Mouse (Mus musculus) limb, embryonic 11.5 days (tissue): ENCODE measurements around the gene Gm17581. TPM values are rescaled to one million over a fixed set of nuclear protein-coding genes. Genes with fewer than 3 reads are reported as not detected.

Source experiments
- ATAC-seq: fragments of 200-750 bp; cut with Nextera tagmentation; 2 replicates; pipeline ENCODE4 v1.8.0; 2017; ENCODE audit warnings: low read depth; ENCODE audit not compliant: insufficient number of reproducible peaks, low FRiP score, low TSS enrichment
- DNase-seq: peaks from one replicate; pipeline ENCODE4 v3.0.0-alpha.2; 2015; ENCODE audit warnings: low spot score
- H3K27ac ChIP-seq: fragments of 300-500 bp; sonication (generic); replicated peaks from 2 replicates; pipeline ENCODE4 v1.5.1; 2014; ENCODE audit warnings: low read depth, mild to moderate bottlenecking, low read length
- H3K27me3 ChIP-seq: fragments of 300-500 bp; sonication (generic); 2 replicates; pipeline ENCODE4 v1.6.1; 2014; ENCODE audit warnings: mild to moderate bottlenecking, low read length, mixed read lengths; ENCODE audit not compliant: control insufficient read depth, insufficient read depth
- H3K36me3 ChIP-seq: fragments of 300-500 bp; sonication (generic); 2 replicates; pipeline ENCODE4 v1.6.1; 2014; ENCODE audit warnings: mild to moderate bottlenecking, low read length, moderate library complexity, mixed read lengths; ENCODE audit not compliant: control insufficient read depth, insufficient read depth
- H3K4me1 ChIP-seq: fragments of 300-500 bp; sonication (generic); 2 replicates; pipeline ENCODE4 v1.6.1; 2014; ENCODE audit warnings: low read length, mixed read lengths; ENCODE audit not compliant: control insufficient read depth, insufficient read depth
- H3K4me2 ChIP-seq: fragments of 300-500 bp; sonication (generic); 2 replicates; pipeline ENCODE4 v1.6.1; 2014; ENCODE audit warnings: low read depth, mild to moderate bottlenecking, moderate library complexity; ENCODE audit not compliant: severe bottlenecking
- H3K4me3 ChIP-seq: fragments of 300-500 bp; sonication (generic); 2 replicates; pipeline ENCODE4 v1.5.1; 2014; ENCODE audit warnings: low read depth, low read length
- H3K9ac ChIP-seq: fragments of 300-500 bp; sonication (generic); 2 replicates; pipeline ENCODE4 v1.6.1; 2014; ENCODE audit warnings: mild to moderate bottlenecking, low read length
- H3K9me3 ChIP-seq: fragments of 300-500 bp; sonication (generic); 2 replicates; pipeline ENCODE4 v1.6.1; 2016; ENCODE audit warnings: low read length; ENCODE audit not compliant: control insufficient read depth
- WGBS: fragments of 180-500 bp; shearing (Covaris S2); extraction: QIAGEN DNeasy Blood & Tissue Kit; methylation state at CpG from one replicate; pipeline ENCODE4 v1.1.7; 2014; 5-methylcytosine and 5-hydroxymethylcytosine counted together
- polyA plus RNA-seq: library from polyadenylated mRNA; unstranded; fragments of >200 nt; fragmentation: Nextera tagmentation; extraction: Ambion mirVana; gene quantifications from 2 replicates; pipeline ENCODE4 v1.2.1, GENCODE M21; 2014

Gene Gm17581
- polyA plus RNA-seq, 1 experiment from 2014 or later = not detected

DNA sequence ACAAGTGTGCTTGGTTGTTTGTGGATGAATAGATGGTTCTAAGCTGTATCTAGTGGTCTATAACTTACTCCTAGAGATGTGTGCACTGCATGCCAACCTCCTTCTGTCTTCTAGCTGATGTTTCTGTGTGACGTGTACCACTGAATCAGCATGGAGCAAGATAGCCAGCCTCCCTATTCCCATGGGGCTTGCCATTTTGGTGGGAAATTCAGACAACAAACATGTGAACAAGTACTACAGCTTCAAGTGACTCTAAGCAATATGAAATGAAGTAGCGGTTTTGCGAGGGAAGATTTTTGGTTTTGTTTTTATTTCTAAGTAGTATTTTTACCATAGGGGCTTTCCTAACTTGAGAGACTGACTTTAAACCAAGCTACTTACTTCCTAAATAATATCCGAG, 13.7 kb upstream of the Gm17581 start:
- WGBS = 88% methylated on average over 4 of the region's 4 CpGs
- no peak overlapping the region for H3K27ac ChIP-seq
- no peak for DNase-seq

DNA sequence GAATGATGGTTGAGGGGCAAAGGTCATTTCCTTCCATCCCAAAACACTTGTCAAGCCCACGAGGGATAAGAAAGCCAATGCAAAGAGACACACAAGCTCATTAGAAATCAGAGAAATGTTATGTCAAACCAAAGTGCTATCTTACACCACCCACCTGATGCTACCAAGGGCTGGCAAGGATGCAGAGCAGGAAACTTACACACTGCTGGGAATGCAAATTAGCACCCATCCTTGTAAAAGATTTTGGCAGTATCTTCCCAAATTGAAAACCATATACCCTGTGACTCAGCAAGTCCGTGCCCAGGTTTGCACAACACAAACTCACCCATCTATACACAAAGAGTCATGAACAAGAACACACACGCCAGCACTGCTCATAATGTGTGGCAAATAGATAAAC, 9.8 kb upstream of the Gm17581 start:
- WGBS = 58% methylated on average over 3 of the region's 3 CpGs
- H3K36me3 ChIP-seq = no peaks in the 10 kb centered on the region
- H3K9ac ChIP-seq = no peak overlapping the region
- no peaks in the 10 kb centered on the region for H3K27me3 ChIP-seq
- H3K4me2 ChIP-seq = no peak overlapping the region
- no peak overlapping the region for H3K27ac ChIP-seq
- H3K9me3 ChIP-seq = no peaks in the 10 kb centered on the region
- ATAC-seq (no peak), DNase-seq (no peak)
- no peaks in the 10 kb centered on the region for H3K4me1 ChIP-seq
- no peak overlapping the region for H3K4me3 ChIP-seq

More for the DNA sequence above, 13.7 kb upstream of the Gm17581 start:
- Histone ChIP-seq H3K4me1 (no peaks in the 10 kb centered on the region), H3K27me3 (no peaks in the 10 kb centered on the region), H3K9ac (no peak overlapping the region), H3K4me2 (no peak overlapping the region), H3K36me3 (no peaks in the 10 kb centered on the region), H3K4me3 (no peak overlapping the region), H3K9me3 (no peaks in the 10 kb centered on the region)
- no peak for ATAC-seq

DNA sequence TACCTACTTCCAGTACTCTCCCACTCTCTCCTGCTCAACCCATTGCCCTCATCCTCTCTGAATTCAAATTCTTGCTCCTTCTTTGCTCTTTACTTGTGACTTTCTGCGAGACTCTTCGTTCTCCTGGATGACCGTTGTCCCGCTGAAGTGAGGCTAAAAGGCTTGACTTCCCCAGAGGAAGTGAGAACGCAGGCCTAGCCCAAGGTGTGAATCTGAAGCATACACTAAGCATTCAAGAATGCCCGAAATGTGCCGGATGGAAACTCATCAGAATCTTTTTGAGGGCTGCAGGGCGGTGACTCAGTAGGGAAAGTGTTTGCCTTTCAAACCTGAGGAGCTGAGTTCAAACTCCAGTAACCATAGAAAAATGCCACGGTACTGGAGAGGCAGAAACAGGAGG, 7.7 kb upstream of the Gm17581 start:
- Histone ChIP-seq H3K4me1 (no peaks in the 10 kb centered on the region), H3K4me3 (no peak overlapping the region), H3K36me3 (no peaks in the 10 kb centered on the region), H3K27ac (no peak overlapping the region), H3K9ac (no peak overlapping the region), H3K9me3 (no peaks in the 10 kb centered on the region), H3K4me2 (no peak overlapping the region), H3K27me3 (no peaks in the 10 kb centered on the region)
- 89% methylated on average over 9 of the region's 9 CpGs for WGBS
- no peak for ATAC-seq
- no peak for DNase-seq

- H3K9me3 ChIP-seq = no peaks in the 10 kb centered on the region
- no peak for ATAC-seq
- no peaks in the 10 kb centered on the region for H3K4me1 ChIP-seq
- DNase-seq = no peak
- H3K9ac ChIP-seq = no peak overlapping the region
- no peak overlapping the region for H3K27ac ChIP-seq
- H3K36me3 ChIP-seq = no peaks in the 10 kb centered on the region
- H3K4me2 ChIP-seq = no peak overlapping the region
- WGBS = 86% methylated on average over 12 of the region's 12 CpGs
- H3K27me3 ChIP-seq = no peaks in the 10 kb centered on the region
- no peak overlapping the region for H3K4me3 ChIP-seq
These were observed 7.3 kb upstream of the Gm17581 start for GRCm38 (mm10) chr2:155742931-155743337.

DNA sequence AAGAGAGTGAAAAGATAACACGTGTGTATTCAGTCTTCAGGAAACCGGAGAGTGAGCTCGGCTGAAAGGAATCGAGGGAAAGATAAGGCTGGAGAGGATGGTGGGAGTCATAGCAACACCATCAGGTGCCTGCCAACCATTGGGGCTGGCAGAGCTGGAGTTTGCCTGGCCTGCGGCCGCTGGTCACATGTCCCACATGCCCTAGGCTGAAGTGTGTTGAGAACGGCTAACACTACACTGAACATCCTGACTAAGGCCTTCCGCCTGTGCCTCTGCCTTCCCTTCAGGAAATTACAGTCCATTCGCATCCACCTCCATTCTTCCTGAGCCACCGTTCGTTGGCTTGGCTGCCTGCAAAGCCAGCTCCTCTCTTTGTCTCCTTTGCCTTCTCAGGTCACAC, 6.5 kb upstream of the Gm17581 start:
- Histone ChIP-seq H3K27ac (no peak overlapping the region), H3K4me1 (no peaks in the 10 kb centered on the region), H3K4me2 (no peak overlapping the region), H3K9ac (no peak overlapping the region), H3K27me3 (no peaks in the 10 kb centered on the region), H3K36me3 (no peaks in the 10 kb centered on the region), H3K9me3 (no peaks in the 10 kb centered on the region), H3K4me3 (no peak overlapping the region)
- ATAC-seq (no peak), DNase-seq (no peak)
- 87% methylated on average over 11 of the region's 11 CpGs for WGBS

- Histone ChIP-seq H3K4me2 (no peak overlapping the region), H3K4me3 (no peak overlapping the region), H3K27me3 (no peaks in the 10 kb centered on the region), H3K36me3 (no peaks in the 10 kb centered on the region), H3K27ac (no peak overlapping the region), H3K9ac (no peak overlapping the region), H3K9me3 (no peaks in the 10 kb centered on the region), H3K4me1 (no peaks in the 10 kb centered on the region)
- DNase-seq (no peak), ATAC-seq (no peak)
- 79% methylated on average over 9 of the region's 9 CpGs for WGBS
These were observed 2.1 kb upstream of the Gm17581 start for GRCm38 (mm10) chr2:155737803-155738202.

- Histone ChIP-seq H3K36me3 (no peaks in the 10 kb centered on the region), H3K4me3 (no peak overlapping the region), H3K27ac (no peak overlapping the region), H3K9me3 (no peaks in the 10 kb centered on the region), H3K27me3 (no peaks in the 10 kb centered on the region), H3K9ac (no peak overlapping the region), H3K4me1 (no peaks in the 10 kb centered on the region), H3K4me2 (no peak overlapping the region)
- 81% methylated on average over 6 of the region's 6 CpGs for WGBS
- DNase-seq (no peak), ATAC-seq (no peak)
These were observed 1.3 kb upstream of the Gm17581 start for GRCm38 (mm10) chr2:155736936-155737335.

- 81% methylated on average over 5 of the region's 5 CpGs for WGBS
- H3K9me3 ChIP-seq = no peaks in the 10 kb centered on the region
These were observed 586 bp downstream of the Gm17581 start for GRCm38 (mm10) chr2:155735080-155735479.

GRCm38 (mm10) chr2:155729158-155729645, 6.5 kb downstream of the Gm17581 start, which contains the start of gene Edem2:
TSS of gene Edem2 (minus strand) at chr2:155729475.
- H3K9me3 ChIP-seq = no peaks in the 10 kb centered on the region
- no peaks in the 10 kb centered on the region for H3K27me3 ChIP-seq
- peak; percentile 90 for DNase-seq
- H3K36me3 ChIP-seq = no peaks in the 10 kb centered on the region
- H3K9ac ChIP-seq = peak within 1 kb of the TSS; percentile 54
- H3K27ac ChIP-seq = no peak within 1 kb of the TSS
- peak; percentile 83; the same call in 1 of the 2 replicates for ATAC-seq
- H3K4me1 ChIP-seq = no peaks in the 10 kb centered on the region
- H3K4me2 ChIP-seq = peak within 1 kb of the TSS; percentile 91
- WGBS = under 1% methylated on average over 33 of the region's 33 CpGs
- peak within 1 kb of the TSS; percentile 90 for H3K4me3 ChIP-seq

More at GRCm38 (mm10) chr2:155735080-155735479, 586 bp downstream of the Gm17581 start:
- Histone ChIP-seq H3K36me3 (no peaks in the 10 kb centered on the region), H3K9ac (no peak overlapping the region), H3K27me3 (no peaks in the 10 kb centered on the region), H3K4me1 (no peaks in the 10 kb centered on the region), H3K4me3 (no peak overlapping the region), H3K4me2 (no peak overlapping the region), H3K27ac (no peak overlapping the region)
- DNase-seq = no peak
- no peak for ATAC-seq
